Mouse (Mus musculus) adrenal gland, adult 8-10 months (tissue): ENCODE measurements at regions not wholly inside any gene's neighbourhood (a gene's known extent, or its start where the extent isn't known, plus 50 kb on each side); places are given as distances from the start of the nearest gene placed in this dataset.

ENCODE experiments used
- DNase-seq: peaks from one replicate; pipeline ENCODE4 v3.0.0; 2022

DNA sequence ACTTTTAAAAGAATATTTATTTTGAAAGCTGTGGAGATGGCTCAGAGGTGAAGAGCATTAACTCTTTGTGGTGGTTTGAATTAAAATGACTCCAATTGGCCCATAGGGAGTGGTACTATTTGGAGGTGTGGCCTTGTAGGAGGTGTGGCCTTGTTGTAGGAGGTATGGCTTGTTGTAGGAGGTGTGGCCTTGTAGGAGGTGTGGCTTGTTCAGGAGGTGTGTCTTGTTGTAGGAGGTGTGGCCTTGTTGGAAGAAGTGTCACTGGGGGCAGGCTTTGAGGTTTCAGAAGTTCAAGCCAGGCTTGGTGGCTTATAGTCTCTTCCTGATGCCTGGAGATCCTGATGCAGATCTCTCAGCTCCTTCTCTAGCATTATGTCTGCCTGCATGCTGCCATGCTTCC lies 434.5 kb downstream of the Ate1 start:
- no peak for DNase-seq

DNA sequence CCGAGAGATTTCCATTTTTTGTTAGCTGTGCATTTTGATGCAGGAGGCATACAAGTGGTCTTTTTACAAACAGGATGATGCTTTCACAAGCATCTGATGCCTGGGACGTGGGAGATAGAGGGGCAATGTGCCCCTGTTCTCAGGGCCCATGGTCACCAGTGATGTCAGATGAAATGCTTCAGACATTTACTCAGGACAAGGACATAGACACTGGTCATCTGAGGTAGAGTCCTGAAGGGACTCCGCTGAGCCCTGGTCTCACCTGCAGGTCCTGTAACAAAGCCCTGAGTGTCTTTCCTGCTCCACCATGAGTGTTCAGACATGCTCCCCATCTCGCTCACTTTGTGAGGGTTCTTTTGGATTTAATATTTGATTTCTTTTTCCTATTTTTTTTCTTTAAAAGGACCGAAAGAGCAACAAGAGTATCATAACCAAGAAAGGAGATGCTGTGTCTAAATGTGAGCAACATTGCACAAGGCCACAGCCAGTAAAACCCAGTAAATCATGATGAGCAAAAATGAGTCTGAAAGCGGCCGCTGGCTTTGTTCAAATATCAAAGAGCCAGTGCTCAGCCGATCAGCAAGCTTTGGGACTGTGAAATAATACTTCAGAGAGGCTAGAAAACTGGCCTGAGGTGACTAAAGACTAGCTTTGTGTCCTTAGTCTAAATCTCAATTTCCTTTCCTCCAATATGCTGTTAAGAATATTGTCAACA lies 430.1 kb downstream of the Ate1 start:
- DNase-seq, result peak; percentile 47

DNA sequence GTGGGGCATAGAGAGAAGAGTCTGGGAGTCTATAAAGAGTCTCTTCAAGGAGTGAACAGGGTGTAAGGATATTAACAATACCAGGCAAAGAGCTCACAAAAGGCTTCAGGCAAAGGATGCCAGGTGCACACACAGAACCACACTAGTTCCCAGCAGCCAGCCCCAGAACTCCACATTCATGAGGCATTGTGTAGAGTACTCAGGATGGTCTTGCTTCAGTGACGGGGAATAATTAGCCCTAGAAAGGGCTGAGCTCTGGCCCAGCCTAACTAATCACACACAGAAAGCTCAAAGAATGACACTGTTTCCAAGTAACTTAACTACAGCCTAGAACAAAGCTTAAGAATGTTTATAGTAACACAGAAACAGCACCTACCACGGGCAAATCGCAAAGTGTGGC lies 428.2 kb downstream of the Ate1 start:
- no peak for DNase-seq

DNA sequence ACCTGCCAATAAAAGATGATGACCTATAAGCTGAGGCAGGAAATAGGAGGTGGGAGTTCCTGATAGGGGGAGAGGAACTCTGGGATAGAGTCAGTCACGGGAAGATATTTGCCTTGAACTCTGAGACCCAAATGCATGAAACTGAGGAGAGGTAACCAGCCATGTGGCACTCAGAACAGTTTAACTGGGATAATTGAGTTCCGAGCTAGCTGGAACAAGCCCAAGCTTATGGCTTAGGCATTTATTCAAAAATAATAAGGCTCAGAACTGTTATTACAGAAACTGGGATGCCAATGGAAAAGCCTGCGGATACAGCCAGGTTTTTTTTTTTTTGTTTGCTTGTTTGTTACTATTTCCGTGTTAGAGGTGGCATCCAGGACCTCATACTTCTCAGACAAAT lies 425.0 kb downstream of the Ate1 start:
- DNase-seq, result no peak

DNA sequence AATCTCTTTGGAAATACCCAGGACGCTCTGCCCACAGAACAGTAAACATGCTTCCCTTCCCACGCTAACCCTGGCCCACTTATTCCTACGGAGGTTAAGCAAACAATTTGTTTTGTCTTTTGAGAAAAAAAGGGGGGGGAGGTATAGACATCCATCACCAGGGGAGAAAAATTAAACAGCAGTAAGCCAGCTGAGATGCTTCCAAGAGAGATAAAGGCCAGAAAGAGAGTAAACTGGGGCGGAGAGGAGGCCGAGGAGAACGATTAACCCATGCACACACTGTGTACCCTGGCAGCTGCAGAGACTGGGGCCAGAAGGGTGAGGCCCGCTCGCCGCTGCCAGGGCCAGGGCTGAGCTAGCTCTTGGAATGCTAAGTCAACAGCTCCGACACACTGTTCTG lies 421.6 kb downstream of the Ate1 start:
- DNase-seq, result peak; percentile 42

DNA sequence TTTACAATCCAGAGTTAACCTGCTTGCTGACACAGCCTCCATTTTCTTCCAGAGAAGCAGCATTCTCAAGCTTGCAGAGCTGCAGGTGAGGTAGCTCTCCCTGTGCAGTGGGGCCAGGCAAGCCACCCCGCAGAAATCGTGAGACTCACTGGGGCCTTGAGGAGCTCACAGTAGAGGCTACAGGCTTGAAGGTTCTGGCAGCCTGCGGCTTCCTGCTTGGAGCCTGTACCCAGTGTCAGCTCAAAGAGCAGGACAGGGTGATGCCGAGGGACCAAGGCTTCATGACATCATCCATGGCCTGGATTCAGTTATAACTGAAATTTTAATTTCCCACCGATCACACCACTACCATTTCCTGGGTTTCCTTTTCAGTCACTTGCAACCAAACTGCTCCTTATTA lies 417.5 kb downstream of the Ate1 start:
- DNase-seq, result peak; percentile 49

DNA sequence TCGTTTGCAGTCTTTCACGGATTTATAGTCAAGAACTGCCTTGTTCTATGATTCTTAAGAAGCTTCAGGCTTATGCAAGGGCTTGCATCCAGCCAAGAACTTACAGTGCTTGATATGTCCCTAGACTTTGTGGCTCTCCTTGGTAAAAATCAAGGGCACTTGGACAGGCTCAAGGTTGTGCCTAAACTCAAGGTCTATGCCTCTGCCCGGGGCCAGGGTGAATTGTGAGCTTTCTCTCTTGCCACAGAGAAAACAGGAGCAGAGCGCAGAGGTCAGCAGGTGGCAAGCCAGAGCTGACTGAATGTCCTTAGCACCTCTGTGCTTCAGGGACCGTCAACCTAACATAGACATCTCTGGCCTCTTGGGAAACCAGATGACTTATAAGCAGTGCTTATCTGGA lies 413.2 kb downstream of the Ate1 start:
- DNase-seq, result peak; percentile 90

DNA sequence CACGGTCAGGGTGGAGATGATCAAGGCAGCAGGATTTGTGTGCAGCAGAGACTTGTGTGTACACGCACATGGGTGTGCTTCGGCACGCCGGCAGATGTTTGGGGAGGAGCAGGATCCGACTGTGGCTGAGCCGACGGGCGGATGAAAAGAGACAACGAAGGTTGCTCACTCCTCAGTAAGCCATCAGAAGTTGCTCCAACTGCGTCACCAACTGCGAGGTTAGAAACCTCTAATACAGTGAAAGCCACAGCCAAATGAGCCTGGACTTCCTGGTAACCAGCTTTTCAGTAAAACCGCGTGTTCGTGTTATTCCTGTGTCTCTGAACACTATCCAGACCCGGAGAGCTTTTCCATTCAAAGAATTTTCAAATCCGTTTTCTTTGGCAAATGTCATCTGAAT lies 411.8 kb downstream of the Ate1 start:
- no peak for DNase-seq
